Mouse (Mus musculus): ENCODE results near the gene Nicn1. TPM values are rescaled to one million over a fixed set of nuclear protein-coding genes. Genes with fewer than 3 reads are reported as not detected.

Gene Nicn1
- 10 to 100 TPM; 22.2 to 25.6 TPM for total RNA-seq (2021)
- long read RNA-seq, experiment 1, transcript Nicn1-201 (6 exons, 2,133 nt) = major isoform, 22 of 32 reads
- long read RNA-seq, experiment 1, partial matches to known transcripts = 0 of 32 reads
- long read RNA-seq, experiment 1, other reads (novel, unspliced or antisense) = 10 of 32 reads
- long read RNA-seq, experiment 2, transcript Nicn1-201 (6 exons, 2,133 nt) = major isoform, 8 of 13 reads
- long read RNA-seq, experiment 2, partial matches to known transcripts = 5 of 13 reads
- long read RNA-seq, experiment 2, other reads (novel, unspliced or antisense) = 0 of 13 reads

- DNase-seq = peak; percentile 95 to 97
Measured at GRCm38 (mm10) chr9:108290016-108290750, at the start of gene Nicn1. Nicn1 (plus strand) TSS chr9:108290429.

- DNase-seq = no peak
Measured at GRCm38 (mm10) chr9:108244540-108244939, 45.7 kb upstream of the Nicn1 start.

- DNase-seq = no peak
Measured at GRCm38 (mm10) chr9:108244984-108245383, 45.2 kb upstream of the Nicn1 start.

- DNase-seq = no peak
Measured at GRCm38 (mm10) chr9:108248957-108249356, 41.3 kb upstream of the Nicn1 start.

GRCm38 (mm10) chr9:108251877-108252276 lies 38.4 kb upstream of the Nicn1 start:
- DNase-seq = peak; percentile 65 to 76

- DNase-seq = no peak
Measured at GRCm38 (mm10) chr9:108252766-108253165, 37.5 kb upstream of the Nicn1 start.

GRCm38 (mm10) chr9:108260526-108260925 lies 29.7 kb upstream of the Nicn1 start:
- peak; percentile 25 to 35 for DNase-seq

- peak; percentile 53 to 62 for DNase-seq
Measured at GRCm38 (mm10) chr9:108261865-108262264, 28.4 kb upstream of the Nicn1 start.

GRCm38 (mm10) chr9:108262494-108263049 lies 27.7 kb upstream of the Nicn1 start:
- DNase-seq = peak; percentile 74

- peak in 1 of 2 experiments; percentile 59 for DNase-seq
Measured at GRCm38 (mm10) chr9:108263131-108263681, 27.0 kb upstream of the Nicn1 start.

GRCm38 (mm10) chr9:108263690-108264190 lies 26.5 kb upstream of the Nicn1 start, which contains the start of gene Dag1:
Dag1 (minus strand) TSS chr9:108263958.
- DNase-seq = peak; percentile 99 to 100

- DNase-seq = peak; percentile 80 to 81
Measured at GRCm38 (mm10) chr9:108264191-108264921, 25.9 kb upstream of the Nicn1 start.

- DNase-seq = no peak
Measured at GRCm38 (mm10) chr9:108266261-108266935, 23.8 kb upstream of the Nicn1 start.

- DNase-seq = peak; percentile 81 to 82
Measured at GRCm38 (mm10) chr9:108267691-108268090, 22.5 kb upstream of the Nicn1 start.

GRCm38 (mm10) chr9:108268701-108269100 lies 21.5 kb upstream of the Nicn1 start:
- peak; percentile 35 to 54 for DNase-seq

GRCm38 (mm10) chr9:108271941-108272340 lies 18.3 kb upstream of the Nicn1 start:
- no peak for DNase-seq

GRCm38 (mm10) chr9:108272691-108273090 lies 17.5 kb upstream of the Nicn1 start:
- DNase-seq = no peak

GRCm38 (mm10) chr9:108273485-108273884 lies 16.7 kb upstream of the Nicn1 start:
- no peak for DNase-seq

GRCm38 (mm10) chr9:108274476-108275330 lies 15.5 kb upstream of the Nicn1 start:
- no peak for DNase-seq

- DNase-seq = no peak
Measured at GRCm38 (mm10) chr9:108275331-108275659, 14.9 kb upstream of the Nicn1 start.
